Mouse (Mus musculus) hematopoietic multipotent progenitor cell, adult 10-12 weeks (in vitro differentiated cells): Measurements from ENCODE around the gene Gm13023. TPM values are rescaled to one million over a fixed set of nuclear protein-coding genes. Genes with fewer than 3 reads are reported as not detected.

Source experiments
- polyA plus RNA-seq: library from polyadenylated mRNA; stranded (reverse); fragments of >175 nt; gene quantifications from 2 replicates; pipeline ENCODE4 v1.2.3, GENCODE M21; 2012; ENCODE audit warnings: low replicate concordance

Gm13023 gene
- not detected in 2 replicates for polyA plus RNA-seq

GRCm38 (mm10) chr4:143789052-143789451 lies at the start of gene Gm13023:
Gene Gm13023, plus strand, starts transcription at chr4:143789352.

GRCm38 (mm10) chr4:143815993-143816392 lies 26.8 kb downstream of the Gm13023 start, which contains the start of gene Gm13084:
Gene Gm13084, minus strand, starts transcription at chr4:143816093.

Other genes with a start within 250 kb of the Gm13023 start
- not detected in 2 replicates for gene BC080695, start 237.7 kb upstream of the Gm13023 start, polyA plus RNA-seq
- gene Gm13057, start 237.6 kb upstream of the Gm13023 start, polyA plus RNA-seq, result not detected in 2 replicates
- not detected in 2 replicates for gene Gm13083, start 174.3 kb upstream of the Gm13023 start, polyA plus RNA-seq
- gene Gm13088, start 132.1 kb upstream of the Gm13023 start, polyA plus RNA-seq, result not detected in 2 replicates
- not detected in 2 replicates for gene Gm13089, start 86.6 kb upstream of the Gm13023 start, polyA plus RNA-seq
- not detected in 2 replicates for gene Gm13078, start 69.9 kb upstream of the Gm13023 start, polyA plus RNA-seq
- not detected in 2 replicates for gene Gm13084, start 26.7 kb downstream of the Gm13023 start, polyA plus RNA-seq
- not detected in 2 replicates for gene Gm13103, start 57.1 kb downstream of the Gm13023 start, polyA plus RNA-seq
- not detected in 2 replicates for gene Pramef6, start 111.0 kb downstream of the Gm13023 start, polyA plus RNA-seq
- gene Pramef25, start 161.7 kb downstream of the Gm13023 start, polyA plus RNA-seq, result not detected in 2 replicates
- gene Gm13101, start 177.6 kb downstream of the Gm13023 start, polyA plus RNA-seq, result not detected in 2 replicates
- not detected in 2 replicates for gene Pramef17, start 205.0 kb downstream of the Gm13023 start, polyA plus RNA-seq